Mouse (Mus musculus) spleen, postnatal 4 days (tissue): ENCODE data around the gene Ren1.
A peak's percentile ranks its signal among the peaks of the same experiment; 100 is the strongest.
"Not testable (repeated sequence)": the region's sequence is repeated elsewhere in the genome, so short reads cannot be mapped to it uniquely, and the experiment has no call there.

Experiments used
- DNase-seq, 2 experiments: peaks; one replicate each; pipeline ENCODE4 v3.0.0; 2022; ENCODE audit warnings: low spot score in 2 of 2

The Ren1 gene

DNA sequence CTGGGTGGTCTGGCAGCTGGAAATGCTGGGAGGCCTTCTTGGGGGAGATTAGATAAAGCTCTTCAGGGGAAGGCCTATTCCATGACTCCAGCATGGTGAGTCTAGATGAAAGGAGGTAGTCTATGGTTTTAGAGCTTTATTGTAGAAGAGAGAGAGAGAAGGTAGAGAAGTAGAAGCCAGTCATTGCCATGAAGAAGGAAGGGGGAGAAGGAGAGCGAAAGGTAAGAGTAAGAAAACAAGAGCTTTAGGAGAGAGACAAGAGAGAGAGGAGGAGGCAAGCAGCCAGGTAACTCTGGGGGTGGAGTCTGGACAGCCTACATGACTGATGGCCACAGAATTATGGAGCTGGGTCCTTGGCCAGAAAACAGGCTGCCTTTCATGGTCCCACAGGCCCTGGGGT, at the start of gene Ren1:
TSS of gene Ren1 (plus strand) at position 301 of the 400 bp plus-strand sequence.
- DNase-seq, result no peak

DNA sequence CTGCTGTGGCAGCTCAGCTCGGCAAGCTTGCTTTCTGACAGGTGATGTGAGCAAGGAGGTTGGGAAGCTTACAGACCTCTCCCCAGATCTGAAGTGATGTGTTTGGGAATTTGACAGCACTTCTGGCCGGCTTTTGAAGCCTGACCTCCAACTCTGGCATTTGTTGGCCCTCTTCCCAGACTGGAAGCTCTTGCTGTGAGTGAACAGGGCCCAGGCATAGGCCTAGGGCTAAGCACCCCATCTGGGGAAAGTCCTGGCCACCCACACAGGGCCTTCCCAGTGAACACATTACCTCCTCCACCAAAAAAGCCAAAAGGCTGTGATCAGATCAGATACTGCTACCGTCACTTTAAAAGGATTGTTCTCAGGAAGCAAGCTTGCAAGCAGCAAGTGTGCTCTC, 47.8 kb upstream of the Ren1 start:
- DNase-seq, result no peak

DNA sequence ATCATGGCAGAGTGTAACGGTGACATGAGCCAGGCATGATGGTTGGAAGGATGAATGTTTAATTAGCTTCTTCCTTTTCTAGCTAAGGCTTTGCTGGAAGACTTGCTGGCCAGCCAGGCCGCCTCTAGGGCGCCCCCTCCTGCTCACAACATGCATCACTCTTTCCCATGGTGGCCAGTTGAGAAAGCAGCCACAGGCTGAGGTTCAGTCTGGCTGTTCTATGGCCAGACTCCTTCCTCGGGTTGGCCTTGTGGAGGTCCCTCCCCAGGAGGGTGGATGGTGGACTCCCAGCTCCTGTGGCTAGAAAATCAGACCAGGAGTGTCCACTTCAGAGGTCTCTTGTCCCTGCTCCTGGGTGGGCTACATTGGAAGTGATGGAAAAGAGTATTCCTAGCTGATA, 43.5 kb upstream of the Ren1 start:
- peak; percentile 71 to 88 for DNase-seq

DNA sequence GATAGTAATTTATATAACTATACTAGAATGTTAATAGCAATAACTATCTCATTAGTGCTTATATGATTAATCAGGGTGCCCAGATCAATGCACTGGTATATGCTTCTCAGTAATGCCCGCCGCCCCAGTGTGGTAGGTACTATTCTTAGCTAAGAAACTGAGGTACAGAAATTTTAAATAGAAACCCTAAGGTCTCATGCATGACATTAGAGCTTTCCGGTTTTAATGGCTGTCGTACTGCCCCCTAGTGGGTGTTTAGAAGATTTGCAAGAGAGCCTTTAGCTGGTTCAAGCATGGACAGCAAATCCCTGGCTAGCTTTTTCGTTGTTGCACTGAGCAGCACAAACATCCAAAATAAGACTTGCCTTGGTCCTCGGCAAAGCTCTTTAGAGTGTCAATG, 43.0 kb upstream of the Ren1 start:
- no peak for DNase-seq

DNA sequence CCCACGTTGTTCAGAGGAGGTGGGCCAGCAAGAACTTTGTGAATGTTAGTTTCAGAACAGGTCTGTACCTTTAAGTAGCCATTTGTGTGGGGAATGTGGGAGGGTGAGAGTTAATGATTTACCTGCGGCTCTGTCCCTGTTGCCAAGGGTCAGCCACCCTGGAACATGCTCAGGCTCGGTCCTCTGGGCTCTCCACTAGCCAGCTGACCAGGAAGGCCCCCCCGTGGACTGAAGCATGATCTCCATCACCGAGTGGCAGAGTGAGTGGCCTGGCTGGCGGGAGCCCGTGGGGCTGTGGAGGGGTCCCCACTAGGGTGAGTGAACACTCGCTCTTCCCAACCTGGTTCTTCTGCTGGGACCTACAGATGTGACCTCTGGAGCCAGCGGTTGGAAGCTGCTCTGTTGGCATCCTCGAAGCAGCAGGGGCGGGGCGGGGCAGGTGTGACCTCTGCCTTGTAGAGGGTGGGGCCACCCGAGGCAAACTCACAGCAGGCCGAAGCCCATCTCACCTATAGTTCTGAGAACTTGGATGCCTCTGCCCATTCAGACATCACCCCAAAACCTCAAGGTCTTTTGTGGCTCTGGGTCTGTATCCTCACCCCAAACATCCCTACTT, 40.5 kb upstream of the Ren1 start, which contains the start of gene Golt1a:
TSS of gene Golt1a (plus strand) at position 149 of the 616 bp plus-strand sequence.
- no peak for DNase-seq

DNA sequence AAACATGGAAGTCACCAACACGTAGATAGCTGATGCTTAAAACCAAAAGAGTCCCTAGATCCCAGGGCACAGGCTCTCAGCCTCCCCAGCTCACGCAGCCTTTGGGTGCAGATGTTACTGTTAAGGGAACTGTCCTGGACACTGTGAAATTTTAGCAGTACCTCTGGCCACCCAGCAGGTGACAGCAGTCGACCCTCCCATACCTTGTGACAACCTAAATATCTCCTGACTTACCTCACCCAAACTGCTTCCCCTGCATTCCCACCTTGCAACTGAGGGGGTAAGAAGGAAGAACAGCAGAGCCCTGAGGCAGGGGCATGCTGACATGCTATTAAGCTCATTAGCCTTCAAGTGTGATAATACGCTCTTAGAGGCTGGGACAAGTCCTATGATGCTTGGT, 39.1 kb upstream of the Ren1 start:
- DNase-seq, result no peak

DNA sequence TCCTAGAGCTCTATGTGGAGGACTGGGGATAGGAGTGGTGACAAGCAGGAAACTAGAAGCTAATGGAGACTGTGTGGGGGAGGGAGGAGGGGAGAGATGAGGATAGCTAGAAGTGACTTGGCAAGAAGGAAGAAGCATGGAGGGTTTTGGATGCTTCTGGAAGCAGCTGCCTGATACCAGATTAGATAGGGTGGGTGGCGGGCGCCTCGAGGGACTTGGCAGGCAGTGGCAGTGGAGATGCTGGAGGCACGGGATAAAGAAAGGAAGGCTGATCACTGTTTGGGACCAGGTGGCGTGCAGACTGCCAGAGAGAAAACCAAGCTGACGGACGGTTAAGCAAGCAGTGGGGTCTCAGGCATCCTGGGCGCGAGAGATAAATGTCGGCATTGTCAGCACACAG, 38.4 kb upstream of the Ren1 start:
- DNase-seq, result no peak

DNA sequence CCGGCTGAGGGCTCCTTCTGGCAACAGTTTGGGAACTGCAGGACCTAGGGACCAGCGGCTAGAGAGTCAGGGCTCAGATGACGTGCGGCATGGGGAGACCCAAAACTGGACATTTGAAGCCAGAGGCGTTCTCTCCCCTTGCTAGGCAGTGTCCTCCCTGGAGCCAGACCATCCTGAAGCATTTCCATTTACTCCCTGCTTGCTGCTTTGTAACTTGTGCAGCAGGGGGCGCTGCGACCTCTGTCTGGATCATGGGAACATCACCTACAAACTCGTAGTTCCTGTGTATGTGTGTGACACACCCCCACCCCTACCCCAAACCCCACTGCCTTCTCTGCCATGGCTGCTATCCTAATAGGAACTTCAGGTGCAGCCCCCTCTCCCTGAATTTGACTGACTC, 35.9 kb upstream of the Ren1 start:
- DNase-seq, result peak; percentile 40 to 81

DNA sequence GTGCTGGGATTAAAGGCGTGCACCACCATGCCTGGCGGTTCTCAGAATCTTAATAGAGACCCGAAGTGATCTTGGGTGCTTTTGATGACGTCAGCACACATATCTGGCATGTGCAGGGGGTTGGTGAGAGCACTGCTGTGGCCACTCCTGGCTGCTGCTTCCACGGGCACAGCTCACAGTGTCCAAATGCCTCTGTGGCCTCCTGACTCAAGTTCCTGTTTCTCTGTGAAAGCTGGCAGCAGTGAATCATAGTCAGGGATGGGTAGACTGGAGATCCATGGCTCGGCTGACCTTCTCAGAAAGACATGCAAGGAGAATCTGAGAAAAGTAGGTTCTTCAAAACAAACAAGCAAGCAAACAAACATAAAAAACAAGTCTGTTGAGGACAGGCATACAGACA, 34.5 kb upstream of the Ren1 start:
- DNase-seq, result no peak

DNA sequence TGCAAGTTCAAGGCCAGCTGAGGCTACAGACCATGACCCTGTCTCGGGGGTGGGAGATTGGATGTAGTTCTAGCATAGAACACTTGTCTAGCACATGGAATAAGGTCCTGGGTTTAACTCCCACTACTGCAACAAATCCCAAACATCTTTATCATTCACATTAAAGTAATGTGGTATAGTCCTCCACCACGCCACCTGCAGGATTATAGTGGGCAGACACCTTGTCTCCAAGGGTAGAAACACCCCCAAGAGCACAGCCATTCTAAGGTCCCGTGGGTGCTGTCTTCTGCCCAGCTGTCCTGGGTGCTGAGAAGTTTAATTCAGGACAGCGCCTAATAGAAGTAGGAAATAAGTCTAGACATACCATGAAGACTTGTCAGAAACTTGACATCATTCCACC, 33.7 kb upstream of the Ren1 start:
- DNase-seq, result no peak

DNA sequence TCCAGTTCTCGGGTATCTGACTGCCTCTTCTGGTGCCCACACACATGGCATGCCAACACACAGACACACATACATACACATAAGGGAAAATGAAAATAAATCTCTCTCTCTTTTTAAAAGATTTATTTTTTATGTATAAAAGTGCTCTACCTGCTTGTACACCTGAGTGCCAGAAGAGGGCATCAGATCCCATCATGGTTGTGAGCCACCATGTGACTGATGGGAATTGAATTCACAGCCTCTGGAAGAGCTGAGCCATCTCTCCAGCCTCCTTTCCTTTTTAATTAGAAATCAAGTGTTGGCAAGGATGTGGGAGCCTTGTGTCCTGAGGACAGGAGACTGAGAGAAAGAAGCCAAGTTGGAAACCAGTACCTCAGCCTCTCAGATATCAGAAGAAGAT, 33.2 kb upstream of the Ren1 start:
- DNase-seq, result no peak

DNA sequence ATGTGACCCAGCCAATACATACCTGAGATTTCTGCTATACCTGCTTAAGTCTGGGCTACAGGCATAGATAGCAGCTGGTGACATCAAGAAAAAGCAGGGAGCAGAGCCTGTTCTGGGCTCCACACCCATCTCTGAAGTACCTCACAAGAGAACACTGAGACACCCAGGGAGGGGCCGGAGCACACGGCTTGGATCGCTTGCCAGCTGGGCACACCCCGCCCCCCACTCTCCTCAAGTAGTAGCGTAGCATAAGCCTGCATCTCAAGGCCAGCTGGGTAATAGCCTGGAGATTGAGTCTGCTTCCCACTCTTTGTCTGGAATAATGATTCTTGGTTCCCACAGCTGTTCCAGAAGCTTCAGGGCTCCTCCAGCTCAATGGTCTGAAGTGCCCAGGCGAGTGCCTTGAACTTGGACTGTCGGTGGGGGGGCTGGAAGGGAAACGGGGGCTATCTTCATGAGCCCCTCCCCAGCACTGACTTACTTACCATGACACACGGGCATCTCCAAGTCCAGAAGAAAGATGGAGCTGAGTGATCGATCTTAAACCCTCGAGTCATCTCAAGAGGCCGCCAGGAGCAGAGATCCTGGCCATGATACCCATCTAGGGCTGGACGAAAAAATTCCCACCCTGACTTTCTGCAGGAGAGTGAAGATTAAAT, 28.9 kb upstream of the Ren1 start, which contains the start of gene Kiss1:
TSS of gene Kiss1 (plus strand) at position 609 of the 659 bp plus-strand sequence.
- DNase-seq, result no peak

DNA sequence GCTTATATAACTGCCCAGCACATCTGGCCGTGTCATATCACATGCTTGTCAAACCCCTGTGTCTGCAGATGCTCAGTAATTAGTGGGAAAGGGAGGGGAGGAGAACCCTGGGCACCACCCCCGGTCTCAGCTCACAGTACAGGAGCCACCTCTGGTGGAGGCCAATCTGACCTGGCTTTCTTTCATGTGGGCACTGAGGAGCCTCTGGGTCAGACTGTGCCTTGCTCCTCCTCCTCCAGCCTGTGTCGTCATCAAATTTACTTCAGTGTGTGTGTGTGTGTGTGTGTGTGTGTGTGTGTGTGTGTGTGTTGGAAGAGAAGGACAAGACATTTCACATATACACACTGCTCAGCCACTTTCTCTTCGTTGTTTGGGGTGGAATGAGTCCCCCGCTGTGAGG, 27.0 kb upstream of the Ren1 start:
- no peak for DNase-seq

DNA sequence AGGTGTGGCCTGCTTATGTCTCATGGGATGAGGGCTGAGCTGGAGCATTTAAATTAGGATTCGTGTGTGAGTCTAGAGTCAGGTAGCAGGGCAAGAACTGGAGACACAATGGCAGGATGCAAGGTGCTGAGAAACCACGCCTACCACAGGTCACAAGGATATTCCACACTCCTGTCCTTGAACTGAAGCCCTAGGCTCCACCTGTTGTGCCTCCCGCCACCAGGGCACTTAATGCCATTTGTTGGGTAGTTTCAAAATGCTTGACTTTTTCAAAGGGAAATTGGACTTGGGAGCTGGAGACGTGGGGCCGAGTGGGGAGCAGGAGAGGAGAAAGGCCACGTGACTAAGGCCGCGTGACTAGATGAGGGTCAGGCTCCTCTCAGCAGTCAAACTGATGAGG, 24.4 kb upstream of the Ren1 start:
- DNase-seq, result no peak

DNA sequence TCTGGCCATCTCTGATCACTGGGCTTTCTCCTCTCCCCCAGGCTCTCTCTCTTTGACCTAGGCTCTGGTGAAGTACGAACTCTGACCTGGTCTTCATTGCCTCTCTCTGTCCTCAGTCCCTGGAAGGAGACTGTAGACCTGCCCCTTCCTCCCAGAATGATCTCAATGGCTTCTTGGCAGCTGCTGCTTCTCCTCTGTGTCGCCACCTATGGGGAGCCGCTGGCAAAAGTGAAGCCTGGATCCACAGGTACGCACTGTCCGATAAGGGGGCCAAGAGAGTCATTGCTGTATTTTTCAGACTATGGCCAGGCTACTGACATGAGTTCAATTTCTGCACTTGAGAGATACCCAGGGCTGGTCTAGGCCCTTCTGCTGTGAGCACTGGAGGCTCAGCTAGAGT, 23.2 kb upstream of the Ren1 start:
- no peak for DNase-seq

DNA sequence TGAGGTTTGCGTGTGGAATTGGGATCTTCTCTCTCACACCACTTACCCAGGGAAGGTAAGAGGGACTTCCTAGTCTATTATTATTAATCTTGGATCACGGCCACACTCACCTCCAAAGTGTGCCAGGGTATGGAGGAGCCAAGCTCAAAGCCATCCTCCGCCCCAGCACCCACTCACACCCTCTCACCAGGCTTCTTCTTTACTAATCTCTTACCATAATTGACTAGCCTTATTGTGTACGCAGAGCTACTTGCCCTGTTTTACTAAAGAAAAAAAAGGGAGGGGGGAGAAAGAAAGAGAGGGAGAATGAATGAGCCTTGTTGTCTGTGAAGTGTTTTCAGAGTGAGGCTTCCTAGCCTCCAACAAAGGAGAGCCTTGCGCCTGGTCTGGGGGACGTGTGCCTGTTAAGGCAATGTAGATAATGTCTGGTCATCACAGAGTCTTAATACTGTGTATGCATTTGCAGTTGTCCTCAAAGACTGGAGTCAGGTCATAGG, 22.0 kb upstream of the Ren1 start:
- no peak for DNase-seq

DNA sequence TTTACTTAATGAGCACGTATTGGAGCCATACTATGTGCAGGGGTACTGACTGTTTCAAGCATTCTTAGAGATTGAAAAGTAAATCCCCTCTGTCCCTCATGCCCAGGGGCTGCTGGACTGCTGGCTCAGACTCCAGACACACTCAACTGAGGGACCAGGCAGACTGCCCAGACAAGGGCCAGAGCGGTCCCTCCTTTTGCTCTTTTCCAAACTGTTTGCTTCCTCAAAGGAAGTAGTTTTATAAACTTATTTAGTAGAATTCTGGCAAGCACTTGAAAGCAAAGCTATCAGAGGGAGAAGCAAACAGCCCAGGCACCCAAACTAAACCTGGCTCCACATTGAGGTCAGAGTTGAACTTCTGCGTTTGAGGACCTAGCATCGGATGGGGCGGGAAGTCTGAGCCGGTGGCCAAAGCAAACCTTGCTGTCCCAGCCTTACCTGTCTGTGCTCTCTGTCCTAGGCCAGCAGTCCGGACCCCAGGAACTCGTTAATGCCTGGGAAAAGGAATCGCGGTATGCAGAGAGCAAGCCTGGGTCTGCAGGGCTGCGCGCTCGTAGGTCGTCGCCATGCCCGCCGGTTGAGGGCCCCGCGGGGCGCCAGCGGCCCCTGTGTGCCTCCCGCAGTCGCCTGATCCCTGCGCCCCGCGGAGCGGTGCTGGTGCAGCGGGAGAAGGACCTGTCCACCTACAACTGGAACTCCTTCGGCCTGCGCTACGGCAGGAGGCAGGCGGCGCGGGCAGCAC, 21.2 kb upstream of the Ren1 start:
- no peak for DNase-seq

DNA sequence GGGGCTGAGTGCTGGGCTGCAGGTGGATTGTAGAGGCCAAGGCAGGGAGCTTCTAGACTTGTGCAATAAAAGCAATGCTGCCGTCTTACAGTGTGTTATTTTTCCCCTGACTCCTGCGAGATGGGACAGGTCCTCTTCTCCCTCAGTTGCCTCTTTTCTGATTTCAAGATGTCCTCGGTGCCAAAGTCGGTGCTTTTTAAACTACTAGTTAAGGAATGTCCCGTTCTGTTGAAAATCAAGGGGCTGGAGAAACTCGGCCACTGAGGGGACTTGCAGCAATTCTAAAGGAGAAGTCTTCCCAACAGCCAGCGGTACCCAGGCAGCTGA, 20.7 kb upstream of the Ren1 start:
- DNase-seq, result no peak

DNA sequence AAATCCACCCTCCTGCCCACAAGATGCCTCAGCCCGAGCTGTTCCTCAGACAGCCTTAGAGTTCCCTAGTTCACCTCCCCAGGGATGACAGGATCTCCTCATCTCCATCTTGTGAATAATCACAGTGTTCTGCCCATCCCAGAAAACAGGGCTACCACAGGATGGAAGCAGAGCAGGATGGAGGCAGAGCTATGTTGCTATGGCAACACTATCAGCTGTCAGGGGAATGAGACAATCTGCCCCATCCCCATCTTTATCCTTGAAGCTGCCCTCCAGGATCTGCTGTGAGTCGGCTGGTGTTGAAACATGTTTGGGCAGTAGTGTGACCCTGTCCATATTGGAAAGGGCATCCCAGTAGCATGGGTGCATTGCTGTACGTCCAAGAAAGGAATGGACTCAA, 19.2 kb upstream of the Ren1 start:
- DNase-seq, result no peak

DNA sequence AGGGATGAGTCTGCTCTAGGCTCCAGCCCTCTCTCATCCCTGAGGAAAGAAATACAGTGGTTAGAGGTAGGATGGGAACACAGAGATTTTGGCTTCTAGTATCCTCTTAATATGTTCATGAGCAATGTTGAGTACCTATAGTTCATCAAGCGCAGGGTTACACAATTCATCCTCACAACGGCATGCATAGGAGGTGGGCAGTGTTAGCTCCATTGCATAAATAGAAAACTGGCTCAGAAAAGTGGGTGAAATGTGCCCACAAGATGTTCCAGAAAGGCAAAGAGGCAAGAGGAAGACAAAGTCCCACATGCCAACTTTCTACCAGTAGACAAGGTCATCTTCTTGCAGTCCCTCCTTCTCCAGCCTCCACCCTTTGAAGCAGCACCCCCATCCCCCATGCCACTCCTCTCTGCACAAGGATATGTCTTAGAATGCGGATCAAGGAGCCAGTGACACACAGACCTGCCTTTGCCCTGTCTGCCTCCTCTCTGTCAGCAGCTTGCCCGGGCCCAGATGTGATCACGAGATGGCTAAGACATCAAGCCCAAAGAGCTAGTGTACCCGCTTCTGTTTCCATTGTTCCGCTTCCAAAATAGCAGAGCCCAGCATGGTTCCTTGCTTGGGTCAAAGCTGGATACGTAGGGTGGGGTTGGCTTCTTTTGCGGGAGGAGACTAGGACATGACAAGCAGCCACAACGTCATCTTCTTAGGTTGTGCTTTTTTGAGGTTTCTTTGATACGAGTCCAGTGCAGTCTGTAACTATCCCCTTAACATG, 17.5 kb upstream of the Ren1 start:
- no peak for DNase-seq

DNA sequence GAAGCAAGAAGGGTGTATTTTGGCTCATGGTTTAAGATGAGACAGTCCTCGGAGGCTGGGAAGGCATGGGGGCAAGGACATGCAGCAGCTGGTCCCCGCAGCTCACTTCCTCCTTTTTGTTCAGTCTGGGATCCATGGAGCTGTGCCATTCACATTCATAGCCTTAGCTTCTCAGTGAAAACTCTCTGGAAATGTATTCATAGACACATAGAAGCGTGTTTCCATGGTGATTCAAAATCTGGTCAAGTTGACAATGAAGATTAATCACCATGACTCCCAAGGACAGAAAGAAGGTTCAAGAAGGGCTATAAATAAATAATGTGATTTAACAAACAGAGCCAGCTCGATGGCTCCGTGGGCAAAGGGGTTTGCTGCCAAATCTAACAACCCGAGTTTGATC, 16.4 kb upstream of the Ren1 start:
- DNase-seq, result no peak

DNA sequence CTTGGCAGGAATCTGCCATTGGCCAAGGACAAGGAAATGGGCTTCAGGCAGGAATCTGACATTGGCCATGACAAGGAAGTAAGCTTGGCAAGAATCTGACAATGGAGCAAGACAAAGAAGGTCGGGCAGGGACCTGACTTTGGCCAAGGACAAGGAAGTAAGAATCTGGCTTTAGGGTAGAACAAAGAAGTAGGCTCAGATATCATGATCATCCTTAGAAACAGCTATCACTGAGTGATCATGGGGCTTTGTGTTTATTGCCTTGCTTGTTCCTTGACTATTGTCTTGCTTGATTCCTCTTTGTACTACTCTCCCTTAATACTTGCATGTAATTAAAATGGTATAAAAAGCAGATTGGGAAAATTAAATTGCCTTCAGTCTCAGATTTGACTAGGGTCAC, 9.9 kb upstream of the Ren1 start:
- DNase-seq, result not testable (repeated sequence)
